9 mouse cellular contexts compared by ENCODE assay signal in the genomic region with DNA sequence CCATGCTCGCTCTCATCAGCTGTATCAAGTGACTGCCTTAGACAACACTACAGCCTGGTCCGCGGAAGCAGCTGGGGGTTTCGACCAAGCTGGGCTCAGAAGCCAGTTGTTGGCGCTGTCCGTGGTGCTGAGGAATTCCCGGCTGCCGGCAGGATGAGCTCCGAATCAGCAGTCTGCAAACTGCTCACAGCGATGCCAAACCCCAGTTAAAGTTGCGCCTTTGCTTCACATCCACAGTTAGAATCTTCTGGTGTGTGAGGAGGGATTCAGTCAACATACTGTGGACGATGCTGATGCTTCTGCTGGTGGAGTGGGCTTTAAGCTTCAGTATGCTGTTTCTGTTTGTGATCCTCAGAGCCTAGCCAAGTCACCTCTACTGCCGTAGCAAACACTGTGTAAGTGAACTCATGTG. TPM values are rescaled to one million over a fixed set of nuclear protein-coding genes. Genes with fewer than 3 reads are reported as not detected.
DNase-seq lines count a peak whose midpoint lies in the region; ATAC-seq and TF ChIP-seq lines count a peak whose summit lies in the region.
"Had no signal": no experiment of that assay in that cellular context is flagged by ENCODE, and none has a peak within 500 bp of the region (broad histone marks: within the 10 kb centered on the region; RNA-seq: fewer than 3 reads in every experiment).

Gene Vwc2l (plus strand): TSS at position 61 of the 412 bp plus-strand sequence.

- H3K4me1 ChIP-seq in thymus, adult 2 months (replicated peaks; ENCODE audit: control insufficient read depth, insufficient read depth, low read length): no peaks in the 10 kb centered on the region
- H3K4me1 ChIP-seq: embryonic facial prominence, embryonic 13.5 days had no signal

- 18% methylated on average over 13 of the region's 13 CpGs for WGBS in thymus, adult 2 months

- no peak within 1 kb of the TSS for H3K4me3 ChIP-seq in thymus, adult 2 months (ENCODE audit: control insufficient read depth, insufficient read depth, low read length)
- H3K4me3 ChIP-seq: embryonic facial prominence, embryonic 13.5 days had no signal

- ATAC-seq in hematopoietic stem cell, adult 5-6 weeks (replicated peaks in 1 of 2; ENCODE audit: insufficient read depth in 1 of 2, low FRiP score in 2 of 2, low TSS enrichment in 1 of 2, low read depth in 1 of 2, poor library complexity in 2 of 2, severe bottlenecking in 2 of 2): peak; percentile 49 to 62; a peak in 2 of 4 replicates

- no peaks in the 10 kb centered on the region for H3K27me3 ChIP-seq in thymus, adult 2 months (ENCODE audit: control insufficient read depth, insufficient read depth, low read length)

- DNase-seq in thymus, adult 2 months: peak; percentile 2
- DNase-seq in thymus, adult 18-20 months: no peak
- peak; percentile 73 for DNase-seq in embryo, embryonic 11.5 days (ENCODE audit: low read depth, low spot score)
- peak; percentile 6 to 30 for DNase-seq in layer of hippocampus, adult 18-20 months (ENCODE audit: low spot score in 2 of 2)
- peak; percentile 41 for DNase-seq in lung, postnatal 14 days
- peak; percentile 76 for DNase-seq in retina, postnatal 1 day
- DNase-seq in natural killer cell, adult 2 months (ENCODE audit: low spot score in 2 of 2): no peak

- TF ChIP-seq POLR2A in thymus, adult 2 months (IDR thresholded peaks at IDR 0.05; ENCODE audit: control insufficient read depth, extremely low read depth, insufficient read depth, low read length, poor library complexity): no peak

- no peak for TF ChIP-seq CTCF in thymus, adult 2 months (IDR thresholded peaks at IDR 0.05; ENCODE audit: borderline replicate concordance, control insufficient read depth, extremely low read depth, insufficient read depth, low read length, poor library complexity)

- H3K27ac ChIP-seq in thymus, adult 2 months (ENCODE audit: control insufficient read depth, insufficient read depth, low read length): no peak within 1 kb of the TSS
- H3K27ac ChIP-seq: embryonic facial prominence, embryonic 13.5 days had no signal

- no peaks in the 10 kb centered on the region for H3K36me3 ChIP-seq in thymus, adult 2 months (ENCODE audit: control insufficient read depth, insufficient read depth, low read length)
- H3K36me3 ChIP-seq: embryonic facial prominence, embryonic 13.5 days had no signal

RNA-seq across cellular contexts. Expression of gene Vwc2l, which starts in this region (rescaled TPM):
- not detected in 2 replicates for polyA plus RNA-seq in thymus, adult 2 months (2012; rRNA removed)
- total RNA-seq in hematopoietic stem cell, adult 5-6 weeks (2017): not detected in 2 replicates
- total RNA-seq in layer of hippocampus, adult 18-20 months (2021): 1 to 10 TPM; 4.6 to 7.4 TPM
- polyA plus RNA-seq: embryonic facial prominence, embryonic 13.5 days had no signal

Comparison
In these comparisons a context has a peak if more than half of its experiments do, and no peak if none do; other contexts are left out.
1. Peak in DNase-seq in thymus, adult 2 months; RNA of the gene not detected or under 1 TPM.
2. Peak in ATAC-seq in hematopoietic stem cell, adult 5-6 weeks; RNA of the gene not detected or under 1 TPM.
3. DNase-seq: peak in embryo, embryonic 11.5 days (single experiment), layer of hippocampus, adult 18-20 months (2 of 2), lung, postnatal 14 days (single experiment) and retina, postnatal 1 day (single experiment); none in thymus, adult 18-20 months (0 of 2) and natural killer cell, adult 2 months (0 of 2).